Mouse (Mus musculus) forebrain, embryonic 16.5 days (tissue): ENCODE measurements around the gene Pcnp. TPM values are rescaled to one million over a fixed set of nuclear protein-coding genes. Genes with fewer than 3 reads are reported as not detected.
"Not testable (repeated sequence)": the region's sequence is repeated elsewhere in the genome, so short reads cannot be mapped to it uniquely, and the experiment has no call there.

Source experiments
- ATAC-seq: fragments of 200-750 bp; cut with Nextera tagmentation; 2 replicates; pipeline ENCODE4 v1.8.0; 2017; ENCODE audit warnings: mild to moderate bottlenecking, moderate library complexity
- H3K27ac ChIP-seq: fragments of 300-500 bp; sonication (generic); 2 replicates; pipeline ENCODE4 v1.5.1; 2014; ENCODE audit warnings: low read length, control low read depth
- H3K27me3 ChIP-seq: fragments of 300-500 bp; sonication (generic); replicated peaks from 2 replicates; pipeline ENCODE4 v1.6.1; 2014; ENCODE audit warnings: low read length; ENCODE audit not compliant: control insufficient read depth, insufficient read depth
- H3K36me3 ChIP-seq: fragments of 300-500 bp; sonication (generic); 2 replicates; pipeline ENCODE4 v1.6.1; 2014; ENCODE audit not compliant: control insufficient read depth, insufficient read depth
- H3K4me1 ChIP-seq: fragments of 300-500 bp; sonication (generic); replicated peaks from 2 replicates; pipeline ENCODE4 v1.6.1; 2014; ENCODE audit warnings: low read length; ENCODE audit not compliant: control insufficient read depth, insufficient read depth
- H3K4me2 ChIP-seq: fragments of 300-500 bp; sonication (generic); 2 replicates; pipeline ENCODE4 v1.6.1; 2014; ENCODE audit warnings: mild to moderate bottlenecking, low read length, control low read depth
- H3K4me3 ChIP-seq: fragments of 300-500 bp; sonication (generic); replicated peaks from 2 replicates; pipeline ENCODE4 v1.5.1; 2014; ENCODE audit warnings: mild to moderate bottlenecking, low read length, control low read depth
- H3K9ac ChIP-seq: fragments of 300-500 bp; sonication (generic); replicated peaks from 2 replicates; pipeline ENCODE4 v1.6.1; 2014; ENCODE audit warnings: low read depth, low read length, control low read depth
- H3K9me3 ChIP-seq: fragments of 300-500 bp; sonication (generic); 2 replicates; pipeline ENCODE4 v1.6.1; 2016; ENCODE audit warnings: low read length; ENCODE audit not compliant: control insufficient read depth
- WGBS: fragments of 180-500 bp; shearing (Covaris S2); extraction: QIAGEN DNeasy Blood & Tissue Kit; methylation state at CpG from one replicate; pipeline ENCODE4 v1.1.7; 2014; 5-methylcytosine and 5-hydroxymethylcytosine counted together
- polyA plus RNA-seq: library from polyadenylated mRNA; unstranded; fragments of >200 nt; fragmentation: Nextera tagmentation; extraction: Ambion mirVana; gene quantifications from 2 replicates; pipeline ENCODE4 v1.2.1, GENCODE M21; 2015

Pcnp gene
- polyA plus RNA-seq, 1 experiment from 2014 or later = 230 TPM

GRCm38 (mm10) chr16:56068523-56069070 is 39.1 kb upstream of the Pcnp start:
- H3K4me3 ChIP-seq = no peak overlapping the region
- H3K27me3 ChIP-seq = 0 out of 2 replicates have a peak, but pooled peaks cover 3% of the 10 kb centered on the region
- H3K9me3 ChIP-seq = no peaks in the 10 kb centered on the region
- no peaks in the 10 kb centered on the region for H3K36me3 ChIP-seq
- no peaks in the 10 kb centered on the region for H3K4me1 ChIP-seq
- no peak overlapping the region for H3K9ac ChIP-seq
- H3K4me2 ChIP-seq = no peak overlapping the region
- ATAC-seq = no peak
- WGBS = 91% methylated on average over 6 of the region's 6 CpGs
- no peak overlapping the region for H3K27ac ChIP-seq

DNA sequence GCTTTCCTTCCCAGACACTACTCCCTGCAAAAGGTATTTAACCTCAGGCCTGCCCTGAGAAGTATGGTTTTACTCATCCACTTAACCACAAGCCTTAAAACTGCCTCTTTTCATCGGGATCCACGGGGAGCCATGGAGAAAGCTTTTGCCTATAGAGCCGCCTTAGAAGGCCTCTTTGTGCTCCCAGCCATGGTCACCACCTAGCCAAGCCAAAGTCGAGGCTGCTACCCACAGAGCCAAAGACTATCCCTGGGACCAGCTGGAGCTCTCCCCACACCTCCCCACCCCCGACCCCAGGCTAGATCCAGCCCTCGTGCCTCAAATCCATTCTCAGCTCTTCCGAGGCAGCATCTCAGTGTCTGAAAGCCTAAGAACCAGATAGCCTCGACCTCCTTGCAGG is 36.6 kb upstream of the Pcnp start:
- no peak overlapping the region for H3K4me3 ChIP-seq
- H3K36me3 ChIP-seq = no peaks in the 10 kb centered on the region
- 0 out of 2 replicates have a peak, but pooled peaks cover 3% of the 10 kb centered on the region for H3K27me3 ChIP-seq
- H3K27ac ChIP-seq = no peak overlapping the region
- no peak overlapping the region for H3K4me2 ChIP-seq
- ATAC-seq = no peak
- no peaks in the 10 kb centered on the region for H3K4me1 ChIP-seq
- WGBS = 21% methylated on average over 8 of the region's 8 CpGs
- H3K9ac ChIP-seq = no peak overlapping the region
- H3K9me3 ChIP-seq = no peaks in the 10 kb centered on the region

DNA sequence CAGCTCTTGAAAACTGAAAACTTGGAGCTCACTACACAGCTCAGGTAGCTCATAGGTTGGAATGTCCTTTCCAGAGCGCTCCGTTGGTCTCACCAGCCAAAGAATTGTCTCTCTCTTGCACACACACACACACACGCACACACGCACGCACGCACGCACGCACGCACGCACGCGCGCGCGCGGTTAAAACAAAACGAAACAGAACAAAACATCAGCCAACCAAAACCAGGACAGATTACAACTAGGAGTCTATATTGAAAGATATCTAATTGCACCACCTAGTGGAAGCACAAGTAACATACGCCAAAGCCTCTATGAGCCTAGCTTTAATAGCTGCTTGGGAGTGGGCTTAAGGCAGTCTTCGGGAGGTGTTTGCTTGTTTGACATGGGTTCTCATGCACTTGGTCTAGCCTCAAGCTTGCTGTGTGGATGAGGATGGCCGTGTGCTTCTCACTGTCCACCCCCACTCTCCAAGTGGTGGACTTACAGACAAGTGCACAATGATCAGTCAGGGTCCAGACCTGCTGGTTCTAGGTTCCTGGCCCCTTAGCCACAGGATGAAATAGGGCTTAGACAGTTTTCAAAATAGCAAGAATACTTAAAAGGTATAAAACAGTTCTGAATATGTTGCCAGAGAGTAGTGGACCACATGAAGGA is 34.9 kb upstream of the Pcnp start:
- 1% methylated on average over 20 of the region's 20 CpGs for WGBS
- H3K9ac ChIP-seq = peak overlapping the region; percentile 45; the same call in 1 of the 2 replicates
- ATAC-seq = peak; percentile 94
- peak overlapping the region; percentile 39 for H3K4me3 ChIP-seq
- H3K27ac ChIP-seq = no peak overlapping the region
- H3K27me3 ChIP-seq = 0 out of 2 replicates have a peak, but pooled peaks cover 3% of the 10 kb centered on the region
- no peaks in the 10 kb centered on the region for H3K36me3 ChIP-seq
- peak overlapping the region; percentile 78 for H3K4me2 ChIP-seq
- H3K4me1 ChIP-seq = no peaks in the 10 kb centered on the region
- H3K9me3 ChIP-seq = no peaks in the 10 kb centered on the region

DNA sequence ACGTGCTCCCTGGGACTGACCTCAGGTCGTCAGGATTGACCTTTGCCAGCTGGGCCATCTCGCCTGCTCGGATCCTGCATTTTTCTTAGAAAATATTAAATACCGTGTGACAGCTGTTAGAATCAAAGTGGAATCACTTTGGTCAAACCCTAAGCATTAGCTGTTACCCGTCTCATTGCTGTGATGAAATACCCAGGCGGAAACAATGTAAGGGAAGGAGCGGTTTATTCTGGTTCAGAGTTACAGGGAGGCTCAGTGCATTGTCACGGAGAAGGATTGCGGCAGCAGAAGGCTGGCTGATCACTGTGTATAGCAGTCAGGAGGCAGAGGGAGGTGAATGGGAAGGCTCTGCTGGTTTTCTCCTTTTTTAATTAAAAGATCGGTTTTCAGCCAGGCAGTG is 33.4 kb upstream of the Pcnp start:
- no peak for ATAC-seq
- 0 out of 2 replicates have a peak, but pooled peaks cover 3% of the 10 kb centered on the region for H3K27me3 ChIP-seq
- H3K4me1 ChIP-seq = no peaks in the 10 kb centered on the region
- H3K9ac ChIP-seq = no peak overlapping the region
- H3K27ac ChIP-seq = no peak overlapping the region
- H3K4me2 ChIP-seq = no peak overlapping the region
- 75% methylated on average over 11 of the region's 11 CpGs for WGBS
- no peak overlapping the region for H3K4me3 ChIP-seq
- H3K9me3 ChIP-seq = no peaks in the 10 kb centered on the region
- no peaks in the 10 kb centered on the region for H3K36me3 ChIP-seq

- Histone ChIP-seq H3K9me3 (no peaks in the 10 kb centered on the region), H3K4me2 (no peak overlapping the region), H3K4me1 (no peaks in the 10 kb centered on the region), H3K4me3 (no peak overlapping the region), H3K9ac (no peak overlapping the region), H3K27ac (no peak overlapping the region), H3K27me3 (no peaks in the 10 kb centered on the region), H3K36me3 (no peaks in the 10 kb centered on the region)
- WGBS = 73% methylated on average over 7 of the region's 7 CpGs
- no peak for ATAC-seq
Measured at GRCm38 (mm10) chr16:56061995-56062594, 32.6 kb upstream of the Pcnp start.

- Histone ChIP-seq H3K36me3 (no peaks in the 10 kb centered on the region), H3K4me2 (no peak overlapping the region), H3K4me1 (no peaks in the 10 kb centered on the region), H3K9ac (no peak overlapping the region), H3K27me3 (no peaks in the 10 kb centered on the region), H3K4me3 (no peak overlapping the region), H3K27ac (peak overlapping the region; percentile 78), H3K9me3 (no peaks in the 10 kb centered on the region)
- ATAC-seq = no peak
- WGBS = 68% methylated on average over 10 of the region's 10 CpGs
Measured at GRCm38 (mm10) chr16:56058151-56058550, 28.6 kb upstream of the Pcnp start.

DNA sequence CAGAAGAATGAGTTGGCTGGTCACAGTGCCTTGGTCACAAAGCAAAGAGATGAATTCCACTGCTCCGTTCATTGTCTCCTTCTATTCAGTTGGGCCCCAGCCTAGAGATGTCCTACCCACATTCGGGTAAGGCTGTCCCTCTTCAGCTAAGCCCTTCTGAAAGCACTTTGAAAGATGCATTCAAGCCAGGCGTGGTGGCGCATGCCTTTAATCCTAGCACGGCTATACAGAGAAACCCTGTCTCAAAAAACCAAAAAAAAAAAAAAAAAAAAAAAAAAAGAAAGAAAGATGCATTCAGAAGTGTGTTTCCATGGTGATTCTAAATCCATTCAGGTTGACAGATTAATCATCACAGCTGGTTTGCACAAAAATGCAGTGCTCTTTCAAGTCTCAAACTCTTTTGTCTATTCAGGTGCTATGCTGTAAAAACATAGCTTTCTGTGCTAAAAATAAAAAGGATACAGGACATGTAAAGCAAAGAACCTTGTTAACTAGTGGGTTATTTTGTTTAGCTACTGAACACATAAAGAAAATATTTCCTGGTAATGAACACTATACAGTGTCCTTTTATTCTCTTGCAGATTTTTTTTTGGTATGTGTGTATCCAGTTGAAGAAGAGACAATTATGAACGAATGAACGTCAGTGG is 27.5 kb upstream of the Pcnp start:
- ATAC-seq = peak; percentile 84
- Histone ChIP-seq H3K4me1 (no peaks in the 10 kb centered on the region), H3K9me3 (no peaks in the 10 kb centered on the region), H3K27ac (peak overlapping the region; percentile 78), H3K36me3 (no peaks in the 10 kb centered on the region), H3K27me3 (no peaks in the 10 kb centered on the region), H3K9ac (no peak overlapping the region), H3K4me3 (no peak overlapping the region), H3K4me2 (0 out of 2 replicates have a peak overlapping the region, but pooled peaks have one; percentile 7)
- 6% methylated on average over 7 of the region's 7 CpGs for WGBS

DNA sequence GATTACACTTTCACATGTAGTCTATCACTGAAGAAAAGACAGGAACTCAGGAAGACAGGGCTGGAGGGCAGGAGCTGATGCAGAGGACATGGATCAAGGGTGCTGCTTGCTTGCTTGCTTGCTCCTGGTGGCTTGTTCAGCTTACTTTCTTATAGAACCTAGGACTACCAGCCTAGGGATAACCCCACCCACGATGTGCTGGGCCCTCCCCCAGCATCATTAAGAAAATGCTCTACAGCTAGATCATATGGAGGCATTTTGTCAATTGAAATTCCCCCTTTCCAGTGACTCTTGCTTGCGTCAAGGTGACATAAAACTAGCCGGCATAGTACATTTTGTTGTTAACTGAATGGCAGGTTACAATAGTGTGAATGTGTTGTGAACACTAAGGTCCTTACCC is 26.4 kb upstream of the Pcnp start:
- no peak overlapping the region for H3K27ac ChIP-seq
- 86% methylated on average over 3 of the region's 3 CpGs for WGBS
- no peaks in the 10 kb centered on the region for H3K9me3 ChIP-seq
- H3K4me2 ChIP-seq = no peak overlapping the region
- H3K36me3 ChIP-seq = no peaks in the 10 kb centered on the region
- no peak overlapping the region for H3K9ac ChIP-seq
- ATAC-seq = no peak
- no peak overlapping the region for H3K4me3 ChIP-seq
- H3K4me1 ChIP-seq = no peaks in the 10 kb centered on the region
- H3K27me3 ChIP-seq = no peaks in the 10 kb centered on the region

- H3K4me3 ChIP-seq = 0 out of 2 replicates have a peak within 1 kb of the TSS, but pooled peaks have one; percentile 8
- WGBS = no CpG with 5 or more reads among the region's 4 CpGs
- H3K36me3 ChIP-seq = not testable (repeated sequence)
Measured at GRCm38 (mm10) chr16:56048038-56048437, 18.5 kb upstream of the Pcnp start, which contains the start of gene Senp7. Gene Senp7 (plus strand): TSS chr16:56048338.

More at GRCm38 (mm10) chr16:56048038-56048437, 18.5 kb upstream of the Pcnp start, which contains the start of gene Senp7:
- not testable (repeated sequence) for H3K4me1 ChIP-seq, H3K27ac ChIP-seq, H3K9me3 ChIP-seq, H3K27me3 ChIP-seq, ATAC-seq, H3K4me2 ChIP-seq, H3K9ac ChIP-seq
